Mouse (Mus musculus): ENCODE results near the gene Sprr2f.

DNA sequence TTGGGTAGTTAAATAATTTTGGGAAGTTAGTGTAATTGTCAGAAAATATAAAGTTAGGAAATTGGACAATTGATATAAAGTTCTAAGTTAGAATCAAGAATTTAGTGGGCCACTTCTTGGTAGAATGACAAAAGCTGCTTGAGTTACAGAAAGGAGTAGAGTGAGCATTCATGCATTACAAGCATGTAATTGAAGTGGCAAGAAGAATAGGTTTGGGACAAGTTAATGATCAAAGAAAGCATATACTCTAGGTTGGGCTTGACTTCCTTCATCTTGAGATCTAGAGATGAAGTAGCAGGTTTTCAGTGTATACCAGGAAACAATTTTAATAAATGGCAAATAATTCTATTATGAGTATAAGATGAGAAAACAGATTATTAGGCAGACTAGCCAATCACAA is 3.4 kb upstream of the Sprr2f start:
- no peak for TF ChIP-seq POLR2A (IDR thresholded peaks at IDR 0.05; ENCODE audit: extremely low read depth, insufficient read depth, low read length)
- TF ChIP-seq CTCF (IDR thresholded peaks at IDR 0.05; ENCODE audit: low read depth, low read length): no peak
